ENCODE assay signal across 22 mouse cellular contexts in the genomic region with DNA sequence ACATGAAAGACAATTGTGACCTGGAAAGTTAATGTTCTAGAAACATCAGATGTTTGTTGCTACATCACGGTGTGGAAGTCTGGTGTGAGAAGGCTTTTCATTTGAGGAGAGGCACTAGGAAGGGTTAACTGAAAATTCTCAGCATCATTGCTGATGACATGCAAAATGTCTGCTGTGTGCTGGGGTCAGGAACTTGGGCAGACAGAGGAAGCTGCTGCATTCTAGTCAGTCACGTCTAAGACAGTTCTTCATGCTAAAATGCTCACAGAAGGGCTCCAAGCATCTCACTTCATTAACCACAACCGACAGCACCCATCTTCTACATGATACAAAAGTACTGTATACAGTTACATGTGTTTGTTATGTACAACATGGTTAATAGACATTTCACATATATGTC. TPM values are rescaled to one million over a fixed set of nuclear protein-coding genes. Genes with fewer than 3 reads are reported as not detected.
"Had no signal": no experiment of that assay in that cellular context is flagged by ENCODE, and none has a peak within 500 bp of the region (broad histone marks: within the 10 kb centered on the region; RNA-seq: fewer than 3 reads in every experiment).

No protein-coding gene starts in this region.

- H3K27ac ChIP-seq: intestine, embryonic 15.5 days; limb, embryonic 10.5 days; liver, embryonic 15.5 days; midbrain, embryonic 13.5 days; neural tube, embryonic 12.5 days had no signal

- H3K4me1 ChIP-seq: intestine, embryonic 15.5 days; limb, embryonic 10.5 days; liver, embryonic 15.5 days; midbrain, embryonic 13.5 days; neural tube, embryonic 12.5 days had no signal

- H3K4me3 ChIP-seq: intestine, embryonic 15.5 days; limb, embryonic 10.5 days; liver, embryonic 15.5 days; midbrain, embryonic 13.5 days; myocyte; neural tube, embryonic 12.5 days had no signal

- H3K9ac ChIP-seq: intestine, embryonic 15.5 days; liver, embryonic 15.5 days; midbrain, embryonic 13.5 days; neural tube, embryonic 12.5 days had no signal

- H3K4me2 ChIP-seq: intestine, embryonic 15.5 days; liver, embryonic 11.5 days; liver, embryonic 15.5 days; midbrain, embryonic 13.5 days; neural tube, embryonic 12.5 days had no signal

- H3K36me3 ChIP-seq: intestine, embryonic 15.5 days; limb, embryonic 10.5 days; liver, embryonic 15.5 days; midbrain, embryonic 13.5 days; neural tube, embryonic 12.5 days had no signal

- H3K9me3 ChIP-seq: intestine, embryonic 15.5 days; limb, embryonic 10.5 days; liver, embryonic 15.5 days; midbrain, embryonic 13.5 days; neural tube, embryonic 12.5 days had no signal

- DNase-seq: kidney, adult 18-20 months; kidney, postnatal 10 days; lung, adult 2 months; lung, postnatal 36 days; retina, postnatal 1 day had no signal

- H3K27me3 ChIP-seq: intestine, embryonic 15.5 days; liver, embryonic 15.5 days; midbrain, embryonic 13.5 days; neural tube, embryonic 12.5 days had no signal

- ATAC-seq: intestine, embryonic 15.5 days; lung, postnatal 0 days; midbrain, embryonic 13.5 days had no signal

RNA-seq across cellular contexts. Expression of a gene that starts 8.0 kb away (rescaled TPM):
- total RNA-seq: layer of hippocampus, adult 8-10 months; layer of hippocampus, postnatal 14 days; left cerebral cortex, adult 18-20 months; left cerebral cortex, postnatal 14 days had no signal
- polyA plus RNA-seq: midbrain, embryonic 13.5 days; neural tube, embryonic 12.5 days had no signal

RNA-seq across cellular contexts. Expression of a gene that starts 48.3 kb away (rescaled TPM):
- total RNA-seq: layer of hippocampus, adult 8-10 months; layer of hippocampus, postnatal 14 days; left cerebral cortex, adult 18-20 months; left cerebral cortex, postnatal 14 days; megakaryocyte progenitor cell, adult 5-6 weeks had no signal
- polyA plus RNA-seq: intestine, embryonic 15.5 days; kidney, embryonic 14.5 days; large intestine, adult 2 months; limb, embryonic 10.5 days; limb, embryonic 14.5 days; liver, embryonic 11.5 days; liver, embryonic 15.5 days; lung, adult 2 months; lung, postnatal 0 days; midbrain, embryonic 13.5 days; myocyte; neural tube, embryonic 12.5 days; stomach, embryonic 14.5 days had no signal

RNA-seq across cellular contexts. Expression of a gene that starts 59.2 kb away (rescaled TPM):
- total RNA-seq: layer of hippocampus, postnatal 14 days had no signal
- polyA plus RNA-seq: myocyte had no signal
